Mouse (Mus musculus): ENCODE measurements around the gene Batf3. TPM values are rescaled to one million over a fixed set of nuclear protein-coding genes. Genes with fewer than 3 reads are reported as not detected.

Gene Batf3
- polyA plus RNA-seq, 1 experiment from 2014 or later, result 2.8 TPM

GRCm38 (mm10) chr1:191064535-191064934 lies 33.1 kb upstream of the Batf3 start:
- Histone ChIP-seq H3K27me3 (ENCODE audit: control insufficient read depth, insufficient read depth, low read length) (no peaks in the 10 kb centered on the region), H3K4me2 (ENCODE audit: low read depth, low read length) (no peak overlapping the region), H3K4me3 (ENCODE audit: low read length) (no peak overlapping the region), H3K9ac (ENCODE audit: low read length) (no peak overlapping the region), H3K27ac (ENCODE audit: low read length) (no peak overlapping the region), H3K36me3 (ENCODE audit: control insufficient read depth, insufficient read depth) (0 out of 2 replicates have a peak, but pooled peaks cover 3% of the 10 kb centered on the region), H3K9me3 (replicated peaks; ENCODE audit: control insufficient read depth, low read length) (no peaks in the 10 kb centered on the region), H3K4me1 (ENCODE audit: control insufficient read depth, insufficient read depth, low read length) (peaks cover 14% of the 10 kb centered on the region)
- no peak for ATAC-seq (replicated peaks; ENCODE audit: extremely low read depth, insufficient read depth, low FRiP score)
- 83% methylated on average over 2 of the region's 2 CpGs for WGBS

- Histone ChIP-seq H3K36me3 (ENCODE audit: control insufficient read depth, insufficient read depth) (peaks cover 7% of the 10 kb centered on the region; the same call in 1 of the 2 replicates), H3K9me3 (replicated peaks; ENCODE audit: control insufficient read depth, low read length) (no peaks in the 10 kb centered on the region), H3K27ac (ENCODE audit: low read length) (no peak overlapping the region), H3K4me2 (ENCODE audit: low read depth, low read length) (no peak overlapping the region), H3K9ac (ENCODE audit: low read length) (no peak overlapping the region), H3K27me3 (ENCODE audit: control insufficient read depth, insufficient read depth, low read length) (no peaks in the 10 kb centered on the region), H3K4me1 (ENCODE audit: control insufficient read depth, insufficient read depth, low read length) (peaks cover 14% of the 10 kb centered on the region), H3K4me3 (ENCODE audit: low read length) (no peak overlapping the region)
- WGBS, result 84% methylated on average over 4 of the region's 4 CpGs
- no peak for ATAC-seq (replicated peaks; ENCODE audit: extremely low read depth, insufficient read depth, low FRiP score)
Measured at GRCm38 (mm10) chr1:191065188-191065587, 32.5 kb upstream of the Batf3 start.

GRCm38 (mm10) chr1:191068377-191068776 lies 29.3 kb upstream of the Batf3 start:
- Histone ChIP-seq H3K36me3 (ENCODE audit: control insufficient read depth, insufficient read depth) (peaks cover 29% of the 10 kb centered on the region), H3K27ac (ENCODE audit: low read length) (no peak overlapping the region)
- WGBS, result 69% methylated on average over 5 of the region's 5 CpGs

GRCm38 (mm10) chr1:191070259-191070658 lies 27.4 kb upstream of the Batf3 start:
- H3K36me3 ChIP-seq (ENCODE audit: control insufficient read depth, insufficient read depth), result peaks cover 32% of the 10 kb centered on the region
- WGBS, result 81% methylated on average over 4 of the region's 4 CpGs

More at GRCm38 (mm10) chr1:191068377-191068776, 29.3 kb upstream of the Batf3 start:
- H3K4me3 ChIP-seq (ENCODE audit: low read length), result no peak overlapping the region
- H3K4me1 ChIP-seq (ENCODE audit: control insufficient read depth, insufficient read depth, low read length), result peaks cover 7% of the 10 kb centered on the region
- H3K9me3 ChIP-seq (replicated peaks; ENCODE audit: control insufficient read depth, low read length), result no peaks in the 10 kb centered on the region
- H3K9ac ChIP-seq (ENCODE audit: low read length), result no peak overlapping the region
- no peak for ATAC-seq (replicated peaks; ENCODE audit: extremely low read depth, insufficient read depth, low FRiP score)
- H3K27me3 ChIP-seq (ENCODE audit: control insufficient read depth, insufficient read depth, low read length), result no peaks in the 10 kb centered on the region
- H3K4me2 ChIP-seq (ENCODE audit: low read depth, low read length), result no peak overlapping the region

GRCm38 (mm10) chr1:191071613-191072012 lies 26.0 kb upstream of the Batf3 start:
- no peak overlapping the region for H3K4me2 ChIP-seq (ENCODE audit: low read depth, low read length)
- 79% methylated on average over 6 of the region's 6 CpGs for WGBS
- H3K27ac ChIP-seq (ENCODE audit: low read length), result no peak overlapping the region
- H3K27me3 ChIP-seq (ENCODE audit: control insufficient read depth, insufficient read depth, low read length), result no peaks in the 10 kb centered on the region
- no peaks in the 10 kb centered on the region for H3K4me1 ChIP-seq (ENCODE audit: control insufficient read depth, insufficient read depth, low read length)
- H3K36me3 ChIP-seq (ENCODE audit: control insufficient read depth, insufficient read depth), result peaks cover 31% of the 10 kb centered on the region
- no peak overlapping the region for H3K9ac ChIP-seq (ENCODE audit: low read length)
- H3K4me3 ChIP-seq (ENCODE audit: low read length), result no peak overlapping the region
- ATAC-seq (replicated peaks; ENCODE audit: extremely low read depth, insufficient read depth, low FRiP score), result no peak
- H3K9me3 ChIP-seq (replicated peaks; ENCODE audit: control insufficient read depth, low read length), result no peaks in the 10 kb centered on the region

More at GRCm38 (mm10) chr1:191070259-191070658, 27.4 kb upstream of the Batf3 start:
- no peak overlapping the region for H3K4me3 ChIP-seq (ENCODE audit: low read length)
- H3K27ac ChIP-seq (ENCODE audit: low read length), result no peak overlapping the region
- H3K9ac ChIP-seq (ENCODE audit: low read length), result no peak overlapping the region
- H3K9me3 ChIP-seq (replicated peaks; ENCODE audit: control insufficient read depth, low read length), result no peaks in the 10 kb centered on the region
- no peaks in the 10 kb centered on the region for H3K27me3 ChIP-seq (ENCODE audit: control insufficient read depth, insufficient read depth, low read length)
- no peak overlapping the region for H3K4me2 ChIP-seq (ENCODE audit: low read depth, low read length)
- ATAC-seq (replicated peaks; ENCODE audit: extremely low read depth, insufficient read depth, low FRiP score), result no peak
- no peaks in the 10 kb centered on the region for H3K4me1 ChIP-seq (ENCODE audit: control insufficient read depth, insufficient read depth, low read length)

- 88% methylated on average over 16 of the region's 16 CpGs for WGBS
- ATAC-seq (replicated peaks; ENCODE audit: extremely low read depth, insufficient read depth, low FRiP score), result no peak
- peaks cover 38% of the 10 kb centered on the region for H3K36me3 ChIP-seq (ENCODE audit: control insufficient read depth, insufficient read depth)
Measured at GRCm38 (mm10) chr1:191072329-191072913, 25.2 kb upstream of the Batf3 start.

GRCm38 (mm10) chr1:191073001-191073400 lies 24.6 kb upstream of the Batf3 start:
- Histone ChIP-seq H3K36me3 (ENCODE audit: control insufficient read depth, insufficient read depth) (peaks cover 41% of the 10 kb centered on the region), H3K4me1 (ENCODE audit: control insufficient read depth, insufficient read depth, low read length) (no peaks in the 10 kb centered on the region), H3K4me3 (ENCODE audit: low read length) (no peak overlapping the region), H3K9ac (ENCODE audit: low read length) (no peak overlapping the region), H3K9me3 (replicated peaks; ENCODE audit: control insufficient read depth, low read length) (no peaks in the 10 kb centered on the region), H3K27ac (ENCODE audit: low read length) (peak overlapping the region; percentile 46), H3K27me3 (ENCODE audit: control insufficient read depth, insufficient read depth, low read length) (no peaks in the 10 kb centered on the region), H3K4me2 (ENCODE audit: low read depth, low read length) (no peak overlapping the region)
- 0 out of 2 replicates have a peak, but pooled peaks have one; percentile 43 for ATAC-seq (replicated peaks; ENCODE audit: extremely low read depth, insufficient read depth, low FRiP score)
- WGBS, result 58% methylated on average over 6 of the region's 6 CpGs

More at GRCm38 (mm10) chr1:191072329-191072913, 25.2 kb upstream of the Batf3 start:
- Histone ChIP-seq H3K9ac (ENCODE audit: low read length) (no peak overlapping the region), H3K27ac (ENCODE audit: low read length) (peak overlapping the region; percentile 46), H3K9me3 (replicated peaks; ENCODE audit: control insufficient read depth, low read length) (no peaks in the 10 kb centered on the region), H3K27me3 (ENCODE audit: control insufficient read depth, insufficient read depth, low read length) (no peaks in the 10 kb centered on the region), H3K4me2 (ENCODE audit: low read depth, low read length) (no peak overlapping the region), H3K4me3 (ENCODE audit: low read length) (no peak overlapping the region), H3K4me1 (ENCODE audit: control insufficient read depth, insufficient read depth, low read length) (no peaks in the 10 kb centered on the region)

- 77% methylated on average over 4 of the region's 4 CpGs for WGBS
- no peak for ATAC-seq (replicated peaks; ENCODE audit: extremely low read depth, insufficient read depth, low FRiP score)
- peaks cover 46% of the 10 kb centered on the region for H3K36me3 ChIP-seq (ENCODE audit: control insufficient read depth, insufficient read depth)
Measured at GRCm38 (mm10) chr1:191073486-191073885, 24.2 kb upstream of the Batf3 start.

GRCm38 (mm10) chr1:191075199-191075883 lies 22.3 kb upstream of the Batf3 start:
- peaks cover 42% of the 10 kb centered on the region for H3K36me3 ChIP-seq (ENCODE audit: control insufficient read depth, insufficient read depth)
- 0 out of 2 replicates have a peak overlapping the region, but pooled peaks have one; percentile 29 for H3K9ac ChIP-seq (ENCODE audit: low read length)
- 45% methylated on average over 10 of the region's 10 CpGs for WGBS
- H3K27me3 ChIP-seq (ENCODE audit: control insufficient read depth, insufficient read depth, low read length), result no peaks in the 10 kb centered on the region
- no peaks in the 10 kb centered on the region for H3K4me1 ChIP-seq (ENCODE audit: control insufficient read depth, insufficient read depth, low read length)
- H3K4me3 ChIP-seq (ENCODE audit: low read length), result no peak overlapping the region
- peak; percentile 58 for ATAC-seq (replicated peaks; ENCODE audit: extremely low read depth, insufficient read depth, low FRiP score)
- peak overlapping the region; percentile 69 for H3K27ac ChIP-seq (ENCODE audit: low read length)
- peak overlapping the region; percentile 18; the same call in 1 of the 2 replicates for H3K4me2 ChIP-seq (ENCODE audit: low read depth, low read length)
- H3K9me3 ChIP-seq (replicated peaks; ENCODE audit: control insufficient read depth, low read length), result no peaks in the 10 kb centered on the region

More at GRCm38 (mm10) chr1:191073486-191073885, 24.2 kb upstream of the Batf3 start:
- Histone ChIP-seq H3K4me2 (ENCODE audit: low read depth, low read length) (no peak overlapping the region), H3K27me3 (ENCODE audit: control insufficient read depth, insufficient read depth, low read length) (no peaks in the 10 kb centered on the region), H3K4me1 (ENCODE audit: control insufficient read depth, insufficient read depth, low read length) (no peaks in the 10 kb centered on the region), H3K9me3 (replicated peaks; ENCODE audit: control insufficient read depth, low read length) (no peaks in the 10 kb centered on the region), H3K27ac (ENCODE audit: low read length) (0 out of 2 replicates have a peak overlapping the region, but pooled peaks have one; percentile 28), H3K4me3 (ENCODE audit: low read length) (no peak overlapping the region), H3K9ac (ENCODE audit: low read length) (no peak overlapping the region)

Data from heart, embryonic 16.5 days (tissue).